Mouse (Mus musculus) liver, embryonic 14.5 days (tissue): ENCODE data around the gene Ercc8.

Experiments
- CTCF ChIP-seq: IDR thresholded peaks from 2 replicates; pipeline ENCODE4 v1.5.1; 2016; ENCODE audit warnings: antibody characterized with exemption, low read depth, control low read depth
- EP300 ChIP-seq: IDR thresholded peaks from 2 replicates; pipeline ENCODE4 v1.6.1; 2016; ENCODE audit warnings: antibody characterized with exemption, low read depth

DNA sequence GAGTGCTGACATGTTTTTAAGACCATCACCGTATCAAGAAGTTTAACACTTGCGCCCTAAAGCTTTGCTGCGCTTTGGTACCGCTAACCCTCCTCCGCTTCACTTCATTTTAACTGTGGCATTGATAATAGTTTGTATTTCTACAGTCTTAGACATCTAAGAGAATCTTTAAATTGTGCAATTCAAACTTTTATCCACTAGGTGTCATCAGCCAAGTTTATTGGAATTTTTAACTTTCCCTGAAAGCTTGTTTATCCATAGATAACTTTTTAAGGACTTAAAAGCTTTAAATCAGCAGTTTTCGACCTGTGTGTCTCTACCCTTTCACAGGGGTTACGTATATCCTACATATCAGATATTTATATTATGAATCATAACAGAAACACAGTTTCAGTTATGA lies 1.4 kb downstream of the Ercc8 start:
- TF ChIP-seq EP300 (no peak), CTCF (peak; percentile 41)
